Mouse (Mus musculus) thymus, adult 18-20 months (tissue): ENCODE measurements around the gene Stxbp1.
"Not testable (repeated sequence)": the region's sequence is repeated elsewhere in the genome, so short reads cannot be mapped to it uniquely, and the experiment has no call there.

Source experiments
- DNase-seq, 2 experiments: peaks; one replicate each; pipeline ENCODE4 v3.0.0; 2022; ENCODE audit warnings: mixed read lengths in 2 of 2

Gene Stxbp1

DNA sequence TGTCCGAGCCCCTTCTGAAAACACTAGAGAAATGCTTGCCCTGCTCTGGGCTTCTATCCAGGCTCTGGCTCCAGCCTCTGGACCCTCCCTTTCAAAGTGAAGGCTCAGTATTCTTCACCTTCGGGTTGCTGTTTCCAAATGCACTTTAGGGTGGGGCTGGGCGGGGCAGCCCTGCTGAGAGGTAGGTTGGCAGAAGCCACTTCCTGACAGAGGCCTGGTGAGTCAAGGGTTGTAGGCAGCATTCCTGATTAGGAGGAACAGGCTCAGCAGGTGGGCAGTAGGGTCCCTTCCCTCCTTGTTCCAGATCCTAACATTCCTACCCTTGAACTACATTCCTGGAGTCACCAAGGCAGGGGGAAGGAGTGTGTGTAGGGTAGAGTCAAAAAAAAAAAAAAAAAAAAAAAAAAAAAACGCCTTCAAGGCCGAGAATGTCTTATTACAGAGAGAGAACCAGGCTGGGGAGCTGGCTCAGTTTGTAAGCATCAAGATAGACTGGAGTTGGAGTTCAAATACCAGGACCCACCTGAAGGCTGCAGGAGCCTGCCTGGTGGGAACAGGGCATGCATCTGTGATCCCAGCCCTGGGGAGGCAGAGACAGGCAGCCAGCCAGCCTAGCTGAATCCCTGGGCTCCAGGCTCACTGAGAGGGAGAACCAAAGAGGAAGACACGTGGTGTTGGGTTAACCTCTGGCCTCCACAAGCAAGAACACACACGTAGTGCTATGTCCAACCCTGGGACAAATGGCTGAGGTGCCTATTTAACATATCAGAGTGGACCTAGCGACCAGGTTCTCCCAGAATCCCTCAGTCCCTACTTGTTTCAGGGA lies 23.4 kb upstream of the Stxbp1 start:
- no peak for DNase-seq

DNA sequence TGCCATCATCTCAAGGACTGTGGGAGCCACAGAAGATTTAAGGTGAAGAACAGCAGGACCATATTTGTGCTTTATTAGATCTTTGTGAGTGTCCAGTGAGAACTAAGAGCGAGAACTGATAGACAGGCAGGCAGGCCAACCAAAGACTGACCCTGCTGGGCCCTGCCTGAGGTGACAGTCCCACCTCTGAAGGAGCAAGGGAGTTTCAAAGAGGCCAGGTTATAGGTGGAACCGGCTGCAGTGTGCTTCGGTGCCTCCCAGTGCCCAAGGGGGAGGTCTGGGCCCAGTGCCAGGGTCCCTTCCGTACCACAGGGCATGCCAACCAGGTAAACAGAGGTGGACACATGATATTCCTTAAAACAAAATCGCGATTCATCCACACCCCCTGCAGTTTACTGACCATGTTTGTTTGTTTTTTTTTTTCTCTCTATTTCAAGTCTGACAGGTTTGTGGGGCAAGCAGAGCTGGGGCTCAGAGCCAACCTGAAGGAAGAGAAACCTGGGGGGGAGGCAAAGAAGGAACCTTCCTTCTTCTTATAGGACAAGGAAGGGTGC lies 22.8 kb upstream of the Stxbp1 start:
- DNase-seq, result no peak

DNA sequence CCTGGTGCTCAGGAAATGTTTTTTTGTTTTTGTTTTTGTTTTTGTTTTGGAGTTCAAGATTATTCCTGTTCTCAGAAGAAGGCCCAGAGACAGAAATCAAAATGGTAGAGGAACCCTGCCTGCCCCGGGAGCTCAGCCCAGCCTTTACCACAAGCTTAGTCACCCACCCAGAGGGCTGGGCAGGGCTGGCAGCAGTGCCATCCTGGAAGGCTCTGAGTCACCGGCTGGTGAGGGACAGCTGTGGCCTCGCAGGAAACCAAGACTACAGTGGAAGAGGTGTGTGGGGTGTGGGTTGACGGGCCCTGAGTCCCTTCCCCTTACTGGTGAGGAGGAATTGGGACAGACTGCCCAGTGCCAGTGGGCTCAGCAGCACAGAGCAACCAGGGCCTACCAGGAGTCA lies 20.3 kb upstream of the Stxbp1 start:
- no peak for DNase-seq

DNA sequence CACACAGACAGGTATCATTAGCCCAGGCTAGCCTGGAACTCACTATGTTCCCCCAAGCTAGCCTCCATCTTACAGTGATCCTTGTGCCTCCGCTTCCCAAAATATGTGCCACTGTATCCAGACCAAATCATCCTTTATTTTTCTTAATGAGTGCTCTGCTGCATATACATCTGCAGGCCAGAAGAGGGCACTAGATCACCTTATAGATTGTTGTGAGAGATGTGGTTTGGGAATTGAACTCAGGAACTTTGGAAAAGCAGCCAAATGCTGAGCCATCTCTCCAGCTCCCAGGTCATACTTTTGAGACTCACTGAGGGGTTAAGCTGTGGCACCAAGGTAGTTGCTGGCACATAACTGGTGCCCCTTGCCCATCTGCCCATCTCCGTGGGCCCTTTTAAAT lies 17.7 kb upstream of the Stxbp1 start:
- no peak for DNase-seq

- no peak for DNase-seq
Observed at GRCm38 (mm10) chr2:32863317-32863716, 16.3 kb upstream of the Stxbp1 start.

DNA sequence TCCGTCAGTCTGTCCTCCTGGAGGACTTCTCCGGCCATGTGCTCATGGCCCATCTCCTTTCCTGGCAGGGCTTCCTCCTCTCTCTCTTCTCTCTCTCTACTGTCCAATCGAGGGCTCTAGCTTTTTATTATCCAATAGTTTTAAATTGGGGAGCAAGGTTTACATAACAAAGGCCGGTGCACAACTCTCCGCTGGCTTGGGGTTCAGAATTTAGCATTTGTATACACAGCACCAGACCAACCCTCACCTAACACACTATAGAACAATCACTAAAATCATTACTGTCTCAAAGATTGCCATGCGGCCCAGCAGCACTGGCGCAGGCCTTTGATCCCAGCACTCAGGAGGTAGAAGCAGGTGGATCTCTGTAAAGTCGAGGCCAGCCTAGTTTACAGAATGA lies 13.8 kb upstream of the Stxbp1 start:
- no peak for DNase-seq

GRCm38 (mm10) chr2:32859622-32860012 lies 12.6 kb upstream of the Stxbp1 start:
- DNase-seq, result no peak

DNA sequence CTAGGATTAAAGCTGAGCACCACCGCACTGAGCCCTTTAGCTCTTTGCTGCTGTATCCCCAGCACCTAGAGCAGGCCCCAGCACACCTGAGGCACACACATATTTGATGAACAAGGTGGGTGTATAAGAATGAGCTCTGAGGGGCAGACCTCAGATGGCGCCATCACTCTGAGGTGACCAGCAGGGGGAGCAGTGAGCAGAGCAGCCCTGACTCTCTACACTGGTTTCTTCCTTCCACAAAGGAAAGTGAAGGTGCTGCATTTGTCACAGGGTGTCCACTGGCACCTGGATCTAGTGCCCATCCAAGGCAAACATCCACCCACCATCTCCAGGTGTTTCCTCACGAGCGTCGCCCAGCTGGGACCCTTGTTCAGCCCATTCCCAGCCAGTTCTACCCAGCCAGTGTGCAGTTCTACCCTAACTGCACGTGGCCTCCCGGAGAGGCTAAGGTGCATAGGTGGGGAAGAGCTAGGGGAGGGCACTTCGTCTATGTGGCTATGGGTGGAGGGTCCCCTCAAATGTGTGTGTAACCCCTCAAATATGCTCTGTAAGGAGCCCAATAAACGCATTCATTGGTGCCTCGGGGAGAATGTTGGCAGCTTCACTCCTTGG lies 12.1 kb upstream of the Stxbp1 start:
- no peak for DNase-seq

- DNase-seq, result peak; percentile 51 to 52
Observed at GRCm38 (mm10) chr2:32857584-32857983, 10.5 kb upstream of the Stxbp1 start.

DNA sequence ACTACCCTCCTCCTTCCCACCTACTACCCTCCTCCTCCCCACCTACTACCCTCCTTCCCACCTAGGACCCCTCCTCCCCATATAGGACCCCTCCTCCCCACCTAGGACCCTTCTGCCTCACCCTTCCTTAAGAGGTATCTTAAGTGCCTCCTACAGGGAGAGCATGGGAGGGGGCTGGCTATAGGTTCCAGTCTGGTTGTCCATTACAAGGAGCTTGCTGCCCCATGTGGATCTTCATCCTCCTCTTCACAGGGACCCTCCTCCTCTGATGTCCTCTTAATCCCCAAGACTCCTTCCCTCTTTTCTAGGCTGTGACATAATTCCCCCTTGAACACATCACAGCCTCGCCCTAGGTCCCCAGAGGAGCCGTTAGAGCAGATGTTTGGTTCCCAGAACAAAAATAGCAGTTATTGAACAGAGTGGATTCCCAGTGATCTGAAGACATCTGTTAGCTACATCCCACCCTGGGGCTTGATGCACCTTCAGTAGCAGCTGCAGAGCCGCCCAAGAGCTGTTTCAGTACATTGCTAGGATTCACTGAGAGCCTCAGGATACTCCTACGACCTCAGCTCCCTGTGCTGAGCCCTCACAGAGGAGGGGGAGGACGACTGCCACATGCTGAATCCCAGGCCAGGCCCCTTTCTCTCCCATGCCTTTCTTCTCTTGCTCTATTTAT lies 8.9 kb upstream of the Stxbp1 start:
- DNase-seq, result no peak

DNA sequence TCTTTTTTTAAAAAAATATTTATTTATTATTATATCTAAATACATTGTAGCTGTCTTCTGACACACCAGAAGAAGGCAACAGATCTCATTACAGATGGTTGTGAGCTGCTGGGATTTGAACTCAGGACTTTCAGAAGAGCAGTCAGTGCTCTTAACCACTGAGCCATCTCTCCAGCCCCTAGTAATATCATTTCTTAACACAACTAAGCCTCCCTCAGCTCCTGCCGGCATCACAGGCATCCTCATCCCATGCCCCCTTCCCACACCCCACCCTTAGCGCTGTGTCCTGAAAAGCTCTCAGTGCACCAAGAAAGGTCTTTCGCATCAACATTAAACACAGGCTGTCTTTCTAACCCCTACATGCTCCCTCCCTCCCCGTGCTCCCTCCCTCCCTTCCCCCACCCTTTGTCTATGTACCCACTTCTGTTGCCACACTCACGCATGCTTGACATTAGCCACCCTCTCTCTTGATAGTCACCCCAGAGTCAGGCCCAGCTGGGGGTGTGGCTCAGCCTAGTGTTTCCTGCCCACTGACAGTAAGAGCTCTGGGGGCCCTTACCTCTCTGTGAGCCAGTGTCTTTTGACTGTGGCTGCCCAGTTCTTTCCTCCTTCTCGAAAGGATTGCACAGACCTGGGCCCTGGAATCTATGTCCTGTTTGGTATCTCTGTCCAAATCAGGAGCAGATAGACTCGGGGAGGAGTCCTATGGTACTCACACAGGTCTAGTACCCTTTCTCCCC lies 8.2 kb upstream of the Stxbp1 start:
- no peak for DNase-seq

- DNase-seq, result peak; percentile 74 to 76
Observed at GRCm38 (mm10) chr2:32854206-32854605, 7.2 kb upstream of the Stxbp1 start.

GRCm38 (mm10) chr2:32853716-32854115 lies 6.7 kb upstream of the Stxbp1 start:
- DNase-seq, result not testable (repeated sequence)

DNA sequence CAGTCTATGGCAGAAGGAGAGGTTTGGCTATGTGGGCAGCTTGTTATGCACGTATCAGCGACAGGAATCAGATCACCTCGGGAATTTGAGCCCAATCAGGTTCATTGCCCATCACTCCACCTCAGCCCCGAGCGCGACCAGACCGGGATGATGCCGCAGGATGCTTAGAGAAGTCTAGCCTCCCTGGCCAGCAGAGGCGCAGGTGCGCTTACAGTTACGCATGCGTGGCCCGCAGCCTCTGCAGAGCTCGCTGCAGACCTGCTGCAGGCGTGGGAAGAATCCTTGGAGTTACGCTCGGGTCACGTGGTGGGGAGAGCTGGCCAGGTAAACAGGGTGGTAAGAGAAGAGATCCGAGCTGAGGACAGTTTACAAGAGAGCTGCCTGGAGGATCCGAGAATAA lies 5.1 kb upstream of the Stxbp1 start:
- DNase-seq, result peak; percentile 29 to 33

GRCm38 (mm10) chr2:32847468-32847821 lies 400 bp upstream of the Stxbp1 start:
- no peak for DNase-seq

- DNase-seq, result peak in 1 of 2 experiments; percentile 20
Observed at GRCm38 (mm10) chr2:32846101-32846804, 792 bp downstream of the Stxbp1 start.

- no peak for DNase-seq
Observed at GRCm38 (mm10) chr2:32845572-32846100, 1.4 kb downstream of the Stxbp1 start.

DNA sequence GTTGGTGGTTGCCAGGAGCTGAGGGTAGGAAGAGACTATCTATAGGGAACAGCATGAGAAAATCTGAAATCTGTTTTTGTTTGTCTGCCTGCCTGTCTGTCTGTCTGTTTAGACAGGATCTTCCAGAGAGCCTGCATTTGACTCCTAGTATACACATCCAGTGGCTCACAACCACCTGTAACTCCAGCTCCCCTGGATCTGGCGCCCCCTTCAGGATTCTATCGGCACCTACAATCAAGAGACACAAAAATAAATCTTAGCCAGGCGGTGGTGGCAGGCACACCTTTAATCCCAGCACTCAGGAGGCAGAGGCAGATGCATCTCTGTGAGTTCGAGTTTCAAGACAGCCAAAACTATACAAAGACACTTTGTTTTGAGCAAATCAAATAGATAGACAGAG lies 4.5 kb downstream of the Stxbp1 start:
- no peak for DNase-seq

- DNase-seq, result no peak
Observed at GRCm38 (mm10) chr2:32841099-32841498, 5.9 kb downstream of the Stxbp1 start.

- DNase-seq, result no peak
Observed at GRCm38 (mm10) chr2:32839261-32839660, 7.8 kb downstream of the Stxbp1 start.

DNA sequence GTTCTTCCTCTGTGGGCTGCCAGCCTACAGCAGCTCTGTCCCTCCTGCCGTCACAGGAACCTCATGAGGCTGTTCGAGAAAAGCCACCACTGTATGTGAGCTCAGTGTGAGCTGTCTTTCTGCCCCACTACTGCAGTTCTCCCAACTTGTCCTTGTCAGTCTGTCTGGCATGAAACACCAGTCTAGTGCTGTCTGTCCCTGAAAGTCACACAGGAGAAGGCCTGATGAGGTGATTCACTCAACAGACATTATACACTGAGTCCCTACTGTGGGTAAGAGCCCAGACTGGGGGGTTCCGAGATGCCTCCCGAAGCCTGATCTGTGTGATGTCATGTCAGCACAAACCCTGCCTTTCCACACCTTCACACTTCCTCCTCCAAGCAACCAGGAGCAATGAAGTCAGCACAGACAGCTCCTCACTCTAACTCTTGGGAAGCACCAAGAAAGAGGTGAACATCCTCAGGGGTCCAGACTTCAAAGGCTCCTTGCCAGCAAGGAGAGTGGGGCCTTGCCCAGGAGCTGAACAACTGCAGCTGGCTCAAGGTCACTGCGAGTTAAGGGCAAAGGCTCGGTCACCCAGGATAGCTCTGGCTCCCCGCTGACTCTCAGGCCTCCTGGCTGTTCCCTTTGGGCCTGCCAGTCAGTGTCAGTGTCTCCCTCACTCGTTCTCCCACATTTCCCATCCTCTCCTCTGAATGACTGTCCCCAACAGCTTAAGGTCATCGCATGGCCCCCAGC lies 8.7 kb downstream of the Stxbp1 start:
- no peak for DNase-seq
